Mouse (Mus musculus) embryonic fibroblast, embryonic 13.5 days (primary cell): ENCODE data around the gene Brat1. TPM values are rescaled to one million over a fixed set of nuclear protein-coding genes. Genes with fewer than 3 reads are reported as not detected.

Experiments used
- H3K27ac ChIP-seq: 2 replicates; pipeline ENCODE4 v1.5.1; 2012; ENCODE audit warnings: low read length, control low read depth, inconsistent platforms; ENCODE audit not compliant: insufficient read depth
- H3K4me1 ChIP-seq: 2 replicates; pipeline ENCODE4 v1.6.1; 2011; ENCODE audit warnings: low read length; ENCODE audit not compliant: control insufficient read depth, insufficient read depth
- H3K4me3 ChIP-seq: 2 replicates; pipeline ENCODE4 v1.5.1; 2011; ENCODE audit warnings: mild to moderate bottlenecking, control low read depth, low read length; ENCODE audit not compliant: insufficient read depth
- CTCF ChIP-seq: IDR thresholded peaks from 2 replicates; pipeline ENCODE4 v1.5.1; 2011; ENCODE audit warnings: mild to moderate bottlenecking, control low read depth, low read length, moderate library complexity, borderline replicate concordance; ENCODE audit not compliant: insufficient read depth
- POLR2A ChIP-seq: IDR thresholded peaks from 2 replicates; pipeline ENCODE4 v1.6.1; 2011; ENCODE audit warnings: low read depth, mild to moderate bottlenecking, control low read depth, low read length, moderate library complexity
- polyA plus RNA-seq: library from polyadenylated mRNA; stranded (reverse); fragments of >200 nt; gene quantifications from 2 replicates; pipeline ENCODE4 v1.2.4, GENCODE M21; 2011; ENCODE audit warnings: low read depth; ENCODE audit not compliant: missing spikeins, insufficient read length

Brat1 gene
- polyA plus RNA-seq, 1 experiment = 12.4 TPM

DNA sequence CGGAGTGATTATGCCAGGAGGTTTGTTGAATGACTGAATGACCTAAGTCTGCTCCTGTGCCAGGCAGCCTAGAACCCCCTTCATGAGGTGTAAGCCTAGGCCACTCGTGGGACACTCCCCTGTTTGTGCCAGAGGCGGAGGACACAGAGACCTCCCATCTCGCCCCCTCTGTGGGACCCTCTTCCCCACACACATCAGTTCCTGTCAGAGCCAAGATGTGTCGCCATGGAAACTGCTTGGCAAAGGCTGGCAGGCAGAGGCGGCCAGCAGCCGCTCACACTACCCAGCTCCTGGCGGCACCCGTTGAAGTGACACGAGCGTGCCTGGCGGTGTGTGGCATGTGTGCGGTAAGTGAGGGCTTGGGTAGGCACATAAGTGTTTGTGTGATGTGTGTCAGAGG, 19.0 kb downstream of the Brat1 start, which contains the start of gene Amz1:
Amz1 (plus strand) TSS at position 306 of the 400 bp plus-strand sequence.
- Histone ChIP-seq H3K4me3 (no peak within 1 kb of the TSS), H3K27ac (no peak within 1 kb of the TSS), H3K4me1 (no peaks in the 10 kb centered on the region)
- TF ChIP-seq CTCF (no peak), POLR2A (no peak)

DNA sequence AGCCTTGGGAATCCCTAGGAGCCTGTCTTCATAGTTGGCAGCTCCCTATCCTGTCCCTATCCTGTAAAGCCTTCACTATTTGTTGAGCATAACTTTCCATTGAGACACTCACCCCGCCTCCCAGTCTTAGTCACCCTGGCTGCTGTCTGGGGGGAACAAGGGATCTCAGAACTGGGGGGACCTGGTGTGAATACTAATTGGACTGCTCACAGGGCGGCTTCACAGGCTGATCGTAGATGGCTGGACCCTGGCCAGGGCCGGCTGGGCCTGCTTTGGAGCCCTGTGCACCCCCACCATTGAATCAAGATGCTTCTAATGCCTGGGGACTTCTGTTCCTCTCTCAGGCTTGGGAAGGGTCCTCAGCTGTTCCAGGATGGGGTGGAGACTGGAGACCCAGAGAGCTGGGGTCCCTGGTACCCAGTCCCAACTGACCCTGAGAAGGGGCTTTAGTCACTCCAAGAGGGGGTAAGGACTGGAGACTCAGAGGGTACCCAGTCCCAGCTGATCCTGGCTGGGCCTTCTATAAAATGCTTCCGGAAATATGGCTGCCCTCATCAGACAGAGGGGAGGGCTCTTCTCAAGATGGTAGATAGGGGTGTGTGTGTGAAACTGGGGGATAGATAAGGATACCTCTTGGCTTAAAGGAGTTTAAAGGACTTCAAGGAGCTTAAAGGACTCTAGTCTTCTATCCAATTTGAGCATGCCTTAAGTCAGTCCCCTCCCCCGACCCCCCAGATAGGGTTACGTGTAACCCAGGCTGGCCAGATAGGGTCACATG, 21.4 kb downstream of the Brat1 start:
- H3K27ac ChIP-seq = no peak overlapping the region
- H3K4me1 ChIP-seq = no peaks in the 10 kb centered on the region
- no peak overlapping the region for H3K4me3 ChIP-seq
- TF ChIP-seq POLR2A = no peak
- TF ChIP-seq CTCF = no peak

DNA sequence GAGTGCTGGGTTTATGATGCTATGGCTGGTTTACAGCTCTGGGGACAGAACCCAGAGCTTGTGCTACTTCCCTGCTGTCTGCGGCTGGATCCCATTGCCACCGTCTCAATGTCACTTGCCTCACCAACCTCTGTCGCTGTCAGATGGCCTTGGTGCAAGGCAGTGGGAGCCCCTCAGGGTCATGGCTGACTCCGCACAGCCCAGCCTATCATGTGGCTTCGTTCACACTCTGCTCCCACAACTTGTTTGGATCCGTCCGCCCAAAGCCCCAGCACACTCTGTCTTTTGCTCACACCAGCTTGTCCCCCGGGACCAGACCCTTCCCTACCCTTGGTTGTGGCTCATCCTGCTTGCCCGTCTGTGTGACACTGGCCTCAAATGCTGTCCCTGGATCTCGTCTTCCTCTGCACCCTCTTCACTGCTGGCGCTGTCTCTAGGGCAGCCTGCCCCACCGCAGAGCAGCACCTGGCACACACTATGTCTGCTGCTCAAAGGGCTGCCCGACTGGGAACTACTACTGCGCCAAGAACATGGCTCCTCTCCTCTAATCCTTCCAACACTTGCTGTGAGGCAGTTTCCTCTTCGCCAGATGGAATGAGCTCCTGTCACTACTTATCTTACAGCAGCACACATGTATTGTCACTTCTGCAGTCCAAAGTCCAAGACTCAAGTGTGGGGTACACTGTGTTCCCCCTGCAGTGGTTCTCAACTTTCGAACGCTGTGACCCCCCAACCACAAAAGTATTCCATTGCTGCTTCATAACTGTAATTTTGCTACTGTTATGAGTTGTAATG, 22.3 kb downstream of the Brat1 start:
- Histone ChIP-seq H3K27ac (no peak overlapping the region), H3K4me3 (no peak overlapping the region), H3K4me1 (no peaks in the 10 kb centered on the region)
- TF ChIP-seq POLR2A = no peak

DNA sequence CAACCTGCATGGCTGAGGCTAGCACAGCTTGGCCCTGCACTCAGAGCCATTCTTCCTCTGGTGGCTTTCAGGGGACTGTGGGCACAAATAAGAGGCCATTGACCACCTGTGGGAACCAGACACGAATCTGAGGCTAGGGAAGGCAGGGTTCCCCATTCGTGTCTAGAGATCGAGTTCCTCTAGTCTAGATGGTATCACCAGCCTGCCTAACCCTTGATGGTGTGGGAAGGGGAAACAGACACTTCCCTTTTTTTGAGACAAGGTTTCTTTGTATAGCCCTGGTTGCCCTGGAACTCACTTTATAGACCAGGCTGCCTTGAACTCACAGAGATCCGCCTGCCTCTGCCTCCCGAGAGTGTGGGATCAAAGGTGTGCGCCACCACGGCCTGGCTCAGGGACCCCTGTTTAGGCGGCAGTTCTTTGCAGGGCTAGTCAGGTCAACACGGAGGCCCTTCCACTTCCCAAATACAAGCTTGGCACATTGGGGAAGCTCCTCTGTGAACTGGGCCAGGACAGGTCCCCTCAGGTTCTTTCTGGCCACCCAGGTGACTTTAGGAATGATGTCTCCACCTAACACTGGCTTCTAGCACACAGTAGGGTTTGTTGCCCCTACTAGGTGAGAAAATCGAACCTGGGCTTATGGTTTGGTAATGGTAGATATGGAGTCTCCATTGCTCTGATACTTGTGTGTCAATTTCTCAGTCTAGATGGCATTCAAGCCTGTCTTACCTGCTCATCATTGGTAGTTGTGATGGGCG, 26.4 kb downstream of the Brat1 start:
- H3K4me3 ChIP-seq = no peak overlapping the region
- TF ChIP-seq CTCF = no peak
- no peak for TF ChIP-seq POLR2A
- no peaks in the 10 kb centered on the region for H3K4me1 ChIP-seq
- H3K27ac ChIP-seq = no peak overlapping the region

DNA sequence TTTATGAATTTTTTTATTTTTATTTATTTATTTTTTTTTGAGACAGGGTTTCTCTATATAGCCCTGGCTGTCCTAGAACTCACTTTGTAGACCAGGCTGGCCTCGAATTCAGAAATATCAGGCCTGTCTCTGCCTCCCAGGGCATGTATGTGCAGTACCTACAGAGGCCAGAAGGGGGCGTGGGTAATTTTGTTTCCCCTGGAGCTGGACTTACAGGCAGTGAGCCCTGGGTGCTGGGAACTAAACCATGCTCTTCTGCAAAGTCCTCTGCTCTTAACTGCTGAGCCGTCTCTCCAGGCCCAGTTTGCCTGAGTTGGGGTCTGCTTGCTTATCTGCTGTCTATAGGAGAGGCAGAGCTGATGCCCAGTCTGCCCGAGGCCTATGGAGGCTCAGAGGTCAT, 27.4 kb downstream of the Brat1 start:
- H3K27ac ChIP-seq = no peak overlapping the region
- no peak overlapping the region for H3K4me3 ChIP-seq
- H3K4me1 ChIP-seq = no peaks in the 10 kb centered on the region
- TF ChIP-seq CTCF (no peak), POLR2A (no peak)

DNA sequence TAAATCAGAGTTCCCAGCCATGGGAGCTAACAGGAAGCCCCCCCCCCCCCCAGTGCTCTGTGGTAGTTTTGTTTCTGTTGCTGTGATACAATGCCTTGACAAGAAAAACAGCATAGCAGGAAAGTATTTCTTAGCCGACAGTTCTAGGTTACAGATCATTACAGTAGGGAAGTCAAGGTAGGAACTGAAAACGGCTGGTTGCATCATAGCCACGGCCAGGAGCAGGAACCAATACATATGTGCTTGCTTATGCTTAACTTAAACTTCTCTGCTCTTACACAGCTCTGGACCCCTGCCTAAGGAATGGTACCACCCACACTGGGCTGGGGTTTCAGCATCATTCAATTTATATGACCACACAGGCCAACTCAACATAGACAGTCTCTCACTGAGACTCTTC, 28.5 kb downstream of the Brat1 start:
- no peak for TF ChIP-seq CTCF
- TF ChIP-seq POLR2A = no peak
- Histone ChIP-seq H3K4me3 (no peak overlapping the region), H3K4me1 (no peaks in the 10 kb centered on the region), H3K27ac (no peak overlapping the region)

DNA sequence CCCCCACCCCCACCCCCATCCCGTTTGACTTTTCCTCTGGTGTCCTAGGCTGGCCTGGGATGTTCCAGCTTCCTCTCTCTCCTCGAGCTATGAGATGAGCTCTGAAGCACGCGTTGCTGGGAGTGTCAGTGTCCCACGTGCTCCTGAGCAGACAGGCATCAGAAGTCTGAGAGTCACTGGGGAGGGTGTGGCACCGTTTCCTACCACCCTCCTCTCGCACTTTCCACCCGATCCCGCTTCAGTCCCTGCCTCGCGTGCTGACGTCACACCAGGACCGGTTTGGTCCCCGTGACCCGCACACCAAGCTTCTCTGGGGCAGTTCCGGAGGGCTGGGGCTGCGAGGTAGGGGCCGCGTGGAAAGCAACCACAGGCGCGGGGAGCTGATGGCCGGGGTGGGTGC, 30.5 kb downstream of the Brat1 start:
- Histone ChIP-seq H3K27ac (no peak overlapping the region), H3K4me3 (peak overlapping the region; percentile 3), H3K4me1 (no peaks in the 10 kb centered on the region)
- TF ChIP-seq CTCF = no peak
- no peak for TF ChIP-seq POLR2A

DNA sequence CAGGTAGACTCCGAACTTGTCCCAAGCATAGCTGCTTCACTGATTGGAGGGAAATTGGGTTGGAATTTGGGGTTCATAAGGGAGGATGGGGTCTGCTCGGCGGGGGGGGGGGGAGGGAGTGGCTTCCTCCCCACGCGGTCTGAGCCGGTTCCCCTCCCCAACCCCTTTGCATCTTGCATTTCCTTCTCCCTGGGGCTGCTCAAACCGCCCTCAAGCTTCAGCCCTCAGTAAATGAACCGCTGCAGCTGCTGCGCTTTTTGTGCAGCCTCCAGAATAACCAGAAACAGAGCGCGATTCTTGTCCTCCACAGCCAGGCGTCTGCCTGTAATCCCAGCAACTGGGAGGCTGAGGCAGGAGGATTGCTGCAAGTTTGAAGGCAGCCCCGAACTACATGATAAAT, 31.4 kb downstream of the Brat1 start:
- no peaks in the 10 kb centered on the region for H3K4me1 ChIP-seq
- TF ChIP-seq CTCF = no peak
- TF ChIP-seq POLR2A = no peak
- H3K27ac ChIP-seq = no peak overlapping the region
- no peak overlapping the region for H3K4me3 ChIP-seq

DNA sequence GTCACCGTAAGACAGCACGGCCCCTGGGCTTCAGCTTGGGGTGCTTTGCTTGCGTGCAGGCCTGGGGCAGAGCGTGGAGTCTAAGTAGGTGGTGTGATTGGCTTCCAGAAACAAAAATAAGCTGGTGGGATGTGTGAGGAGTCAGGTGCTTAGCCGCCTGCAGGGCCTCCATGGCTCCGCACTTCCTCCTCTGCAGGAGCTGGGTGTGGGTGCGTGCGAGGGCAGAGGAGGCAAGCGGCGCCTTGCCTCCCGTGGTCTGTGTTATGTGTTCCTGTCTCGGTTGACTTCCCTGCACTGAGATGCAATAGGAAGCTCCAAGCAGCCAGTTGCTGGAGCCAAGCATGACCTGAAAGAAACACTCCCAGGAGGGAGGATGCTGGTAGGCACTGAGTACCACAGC, 35.0 kb downstream of the Brat1 start:
- Histone ChIP-seq H3K4me1 (no peaks in the 10 kb centered on the region), H3K4me3 (no peak overlapping the region), H3K27ac (no peak overlapping the region)
- TF ChIP-seq POLR2A (no peak), CTCF (no peak)

DNA sequence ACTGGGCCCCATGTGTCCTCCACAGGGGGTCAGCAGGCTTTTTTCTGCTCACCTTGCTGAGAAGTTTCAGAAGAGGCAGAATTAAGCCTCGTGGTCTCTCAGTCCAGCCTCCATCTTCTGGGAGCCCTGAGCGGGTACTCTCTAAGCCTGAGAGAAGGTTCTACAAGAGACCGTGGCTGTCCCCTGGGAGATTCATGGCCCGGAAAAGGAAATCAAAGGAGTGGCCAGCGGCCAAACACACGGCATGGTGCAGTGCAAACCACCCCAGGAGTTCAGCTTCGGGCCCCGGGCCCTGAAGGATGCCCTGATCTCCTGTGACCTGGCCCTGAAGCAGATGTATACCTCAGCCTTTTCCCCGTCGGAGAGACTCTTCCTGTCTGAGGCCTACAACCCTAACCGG, 36.2 kb downstream of the Brat1 start:
- TF ChIP-seq POLR2A (no peak), CTCF (no peak)
- Histone ChIP-seq H3K4me1 (no peaks in the 10 kb centered on the region), H3K4me3 (no peak overlapping the region), H3K27ac (no peak overlapping the region)
